Mouse (Mus musculus) central nervous system, embryonic 18 days (tissue): Measurements from ENCODE around the gene Ccdc7b. TPM values are rescaled to one million over a fixed set of nuclear protein-coding genes. Genes with fewer than 3 reads are reported as not detected.

Experiments
- polyA plus RNA-seq: library from polyadenylated mRNA; depleted of rRNA; stranded (reverse); fragments of >200 nt; gene quantifications from 2 replicates; pipeline ENCODE4 v1.2.3, GENCODE M21; 2012; rRNA removed

Gene Ccdc7b
- not detected in 2 replicates for polyA plus RNA-seq

GRCm38 (mm10) chr8:129066834-129067233 is at the start of gene Ccdc7b:
TSS of gene Ccdc7b (plus strand) at chr8:129067134.

GRCm38 (mm10) chr8:129065417-129065816 is 1.5 kb upstream of the Ccdc7b start, which contains the start of gene Ccdc7a:
TSS of gene Ccdc7a (minus strand) at chr8:129065517.

GRCm38 (mm10) chr8:129131561-129131960 is 64.6 kb downstream of the Ccdc7b start, which contains the start of gene Gm10999:
TSS of gene Gm10999 (minus strand) at chr8:129131661.

Other genes starting within 250 kb of the Ccdc7b start
- not detected in 2 replicates for gene Ccdc7a, start 1.6 kb upstream of the Ccdc7b start, polyA plus RNA-seq
- not detected in 2 replicates for gene Gm10999, start 64.5 kb downstream of the Ccdc7b start, polyA plus RNA-seq
- 10.8 and 14.5 TPM in 2 replicates for gene 2610044O15Rik8, start 167.3 kb downstream of the Ccdc7b start, polyA plus RNA-seq